Mouse (Mus musculus) liver, embryonic 15.5 days (tissue): ENCODE measurements around the gene Wnk1. TPM values are rescaled to one million over a fixed set of nuclear protein-coding genes. Genes with fewer than 3 reads are reported as not detected.

Experiments
- ATAC-seq: fragments of 200-750 bp; cut with Nextera tagmentation; 2 replicates; pipeline ENCODE4 v1.8.0; 2017; ENCODE audit warnings: moderate number of reproducible peaks, mild to moderate bottlenecking, moderate library complexity; ENCODE audit not compliant: insufficient read depth
- H3K27ac ChIP-seq: fragments of 300-500 bp; sonication (generic); replicated peaks from 2 replicates; pipeline ENCODE4 v1.5.1; 2015; ENCODE audit warnings: mild to moderate bottlenecking, inconsistent platforms
- H3K27me3 ChIP-seq: fragments of 300-500 bp; sonication (generic); 2 replicates; pipeline ENCODE4 v1.6.1; 2015; ENCODE audit warnings: mild to moderate bottlenecking, inconsistent platforms
- H3K36me3 ChIP-seq: fragments of 300-500 bp; sonication (generic); replicated peaks from 2 replicates; pipeline ENCODE4 v1.6.1; 2015; ENCODE audit warnings: moderate library complexity, mild to moderate bottlenecking, inconsistent platforms
- H3K4me1 ChIP-seq: fragments of 300-500 bp; sonication (generic); replicated peaks from 2 replicates; pipeline ENCODE4 v1.6.1; 2015; ENCODE audit warnings: inconsistent platforms
- H3K4me2 ChIP-seq: fragments of 300-500 bp; sonication (generic); 2 replicates; pipeline ENCODE4 v1.6.1; 2015; ENCODE audit warnings: moderate library complexity, mild to moderate bottlenecking, inconsistent platforms
- H3K4me3 ChIP-seq: fragments of 300-500 bp; sonication (generic); replicated peaks from 2 replicates; pipeline ENCODE4 v1.5.1; 2015; ENCODE audit warnings: mild to moderate bottlenecking, inconsistent platforms
- H3K9ac ChIP-seq: fragments of 300-500 bp; sonication (generic); 2 replicates; pipeline ENCODE4 v1.6.1; 2015; ENCODE audit warnings: moderate library complexity, mild to moderate bottlenecking, inconsistent platforms
- H3K9me3 ChIP-seq: fragments of 300-500 bp; sonication (generic); replicated peaks from 2 replicates; pipeline ENCODE4 v1.6.1; 2016; ENCODE audit warnings: inconsistent platforms
- WGBS: fragments of 180-500 bp; shearing (Covaris S2); methylation state at CpG from one replicate; pipeline ENCODE4 v1.1.7; 2015; ENCODE audit warnings: mixed read lengths; ENCODE audit not compliant: insufficient replicate concordance; 5-methylcytosine and 5-hydroxymethylcytosine counted together
- polyA plus RNA-seq: library from polyadenylated mRNA; unstranded; fragments of >200 nt; fragmentation: Nextera tagmentation; extraction: Ambion mirVana; gene quantifications from 2 replicates; pipeline ENCODE4 v1.2.1, GENCODE M21; 2015

Wnk1 gene
- polyA plus RNA-seq, 1 experiment from 2014 or later, result 28.6 TPM

- H3K9ac ChIP-seq, result no peak overlapping the region
- 61% methylated on average over 2 of the region's 2 CpGs for WGBS
Observed at GRCm38 (mm10) chr6:120072630-120073029, 34.2 kb upstream of the Wnk1 start.

DNA sequence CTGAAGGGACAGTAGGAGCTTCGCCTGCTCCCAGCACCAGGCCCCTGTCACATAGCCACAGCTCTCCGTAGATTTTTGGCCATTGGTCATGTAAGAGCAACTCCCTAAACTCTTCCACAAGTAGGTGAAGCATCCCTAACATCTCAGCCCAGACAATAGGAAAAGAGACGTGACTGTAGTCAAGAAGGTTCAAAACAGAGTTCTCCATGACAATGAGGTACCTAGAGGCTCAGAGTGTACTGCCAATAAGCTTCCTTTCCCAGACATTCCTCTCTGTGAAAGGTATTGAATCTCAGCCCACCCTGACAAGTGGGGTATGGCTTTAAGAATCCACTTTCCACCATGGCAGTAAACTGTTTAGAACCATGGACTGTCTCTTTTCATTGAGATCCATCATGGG lies 31.1 kb upstream of the Wnk1 start:
- Histone ChIP-seq H3K4me1 (0 out of 2 replicates have a peak, but pooled peaks cover 3% of the 10 kb centered on the region), H3K9ac (no peak overlapping the region), H3K36me3 (no peaks in the 10 kb centered on the region), H3K27me3 (no peaks in the 10 kb centered on the region), H3K4me3 (no peak overlapping the region), H3K9me3 (no peaks in the 10 kb centered on the region), H3K27ac (no peak overlapping the region), H3K4me2 (no peak overlapping the region)
- 61% methylated on average over 3 of the region's 3 CpGs for WGBS
- no peak for ATAC-seq

More at GRCm38 (mm10) chr6:120072630-120073029, 34.2 kb upstream of the Wnk1 start:
- ATAC-seq, result no peak
- Histone ChIP-seq H3K27ac (no peak overlapping the region), H3K4me2 (no peak overlapping the region), H3K27me3 (no peaks in the 10 kb centered on the region), H3K4me3 (no peak overlapping the region), H3K9me3 (no peaks in the 10 kb centered on the region), H3K4me1 (peaks cover 11% of the 10 kb centered on the region), H3K36me3 (no peaks in the 10 kb centered on the region)

- Histone ChIP-seq H3K4me2 (no peak overlapping the region), H3K9me3 (no peaks in the 10 kb centered on the region), H3K4me3 (no peak overlapping the region), H3K27me3 (no peaks in the 10 kb centered on the region), H3K4me1 (0 out of 2 replicates have a peak, but pooled peaks cover 3% of the 10 kb centered on the region), H3K27ac (no peak overlapping the region), H3K9ac (no peak overlapping the region), H3K36me3 (no peaks in the 10 kb centered on the region)
- WGBS, result 27% methylated on average over 6 of the region's 6 CpGs
- no peak for ATAC-seq
Observed at GRCm38 (mm10) chr6:120065552-120066177, 27.2 kb upstream of the Wnk1 start.

GRCm38 (mm10) chr6:120064627-120065026 lies 26.2 kb upstream of the Wnk1 start:
- Histone ChIP-seq H3K9me3 (no peaks in the 10 kb centered on the region), H3K27me3 (no peaks in the 10 kb centered on the region), H3K27ac (no peak overlapping the region), H3K4me3 (no peak overlapping the region), H3K9ac (no peak overlapping the region), H3K4me2 (no peak overlapping the region), H3K36me3 (no peaks in the 10 kb centered on the region), H3K4me1 (0 out of 2 replicates have a peak, but pooled peaks cover 3% of the 10 kb centered on the region)
- ATAC-seq, result no peak
- 50% methylated on average over 2 of the region's 2 CpGs for WGBS

- no peak for ATAC-seq
- H3K9ac ChIP-seq, result no peak overlapping the region
- H3K4me3 ChIP-seq, result no peak overlapping the region
- no peaks in the 10 kb centered on the region for H3K36me3 ChIP-seq
- H3K27me3 ChIP-seq, result no peaks in the 10 kb centered on the region
- 0 out of 2 replicates have a peak, but pooled peaks cover 3% of the 10 kb centered on the region for H3K4me1 ChIP-seq
- WGBS, result 77% methylated on average over 5 of the region's 5 CpGs
- H3K9me3 ChIP-seq, result no peaks in the 10 kb centered on the region
- H3K27ac ChIP-seq, result no peak overlapping the region
- H3K4me2 ChIP-seq, result no peak overlapping the region
Observed at GRCm38 (mm10) chr6:120062934-120063333, 24.5 kb upstream of the Wnk1 start.

- no peaks in the 10 kb centered on the region for H3K27me3 ChIP-seq
- H3K36me3 ChIP-seq, result no peaks in the 10 kb centered on the region
- no peak overlapping the region for H3K4me3 ChIP-seq
- ATAC-seq, result no peak
- 0 out of 2 replicates have a peak overlapping the region, but pooled peaks have one; percentile 42 for H3K27ac ChIP-seq
- H3K9me3 ChIP-seq, result no peaks in the 10 kb centered on the region
- no peak overlapping the region for H3K4me2 ChIP-seq
- 31% methylated on average over 2 of the region's 2 CpGs for WGBS
- H3K4me1 ChIP-seq, result no peaks in the 10 kb centered on the region
- H3K9ac ChIP-seq, result no peak overlapping the region
Observed at GRCm38 (mm10) chr6:120055666-120056540, 17.4 kb upstream of the Wnk1 start.

DNA sequence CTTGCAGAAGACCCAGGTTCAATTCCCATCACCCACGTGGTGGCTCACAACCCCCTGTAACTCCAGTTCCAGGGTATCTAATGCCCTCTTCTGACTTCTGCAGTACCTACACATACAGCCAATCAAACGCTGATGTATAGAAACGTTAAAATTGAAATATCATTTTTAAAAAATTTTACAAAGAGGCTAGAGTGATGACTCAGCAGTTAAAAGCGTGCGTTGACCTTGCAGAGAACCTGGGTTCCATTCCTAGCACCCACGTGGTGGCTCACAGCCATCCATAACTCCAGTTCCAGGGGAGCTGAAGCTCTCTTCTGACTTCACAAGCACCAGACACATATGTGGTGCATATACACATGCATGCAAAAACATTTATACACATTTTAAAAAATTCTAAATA lies 15.9 kb upstream of the Wnk1 start:
- Histone ChIP-seq H3K4me3 (no peak overlapping the region), H3K27me3 (no peaks in the 10 kb centered on the region), H3K4me1 (no peaks in the 10 kb centered on the region), H3K9ac (no peak overlapping the region), H3K36me3 (no peaks in the 10 kb centered on the region), H3K27ac (no peak overlapping the region), H3K4me2 (no peak overlapping the region), H3K9me3 (no peaks in the 10 kb centered on the region)
- no peak for ATAC-seq
- WGBS, result 65% methylated on average over 6 of the region's 6 CpGs

- no peaks in the 10 kb centered on the region for H3K4me1 ChIP-seq
- WGBS, result 42% methylated on average over 7 of the region's 7 CpGs
Observed at GRCm38 (mm10) chr6:120047705-120048292, 9.3 kb upstream of the Wnk1 start.

DNA sequence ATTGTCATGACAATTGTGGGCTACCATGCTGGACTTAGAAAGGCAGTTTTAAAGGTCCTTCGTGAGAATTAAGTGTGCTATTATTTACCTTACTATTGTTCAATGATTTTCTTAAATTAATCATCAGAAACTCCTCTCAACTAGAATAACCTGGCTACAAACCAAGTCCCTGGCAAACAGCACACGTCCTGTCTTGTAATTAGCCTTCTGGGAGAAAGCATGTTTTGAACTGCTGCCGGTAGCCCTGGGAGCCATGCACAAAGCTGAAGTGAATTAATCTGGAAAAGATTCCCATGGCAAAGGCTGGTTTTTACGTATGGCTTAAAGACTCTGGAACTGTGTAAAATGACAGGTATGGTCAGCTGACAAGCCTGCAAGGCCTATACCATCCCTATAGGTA lies 6.9 kb upstream of the Wnk1 start:
- H3K4me2 ChIP-seq, result no peak overlapping the region
- H3K4me1 ChIP-seq, result no peaks in the 10 kb centered on the region; the same call in 1 of the 2 replicates
- H3K4me3 ChIP-seq, result no peak overlapping the region
- no peak overlapping the region for H3K9ac ChIP-seq
- no peaks in the 10 kb centered on the region for H3K36me3 ChIP-seq
- 74% methylated on average over 4 of the region's 4 CpGs for WGBS
- H3K27me3 ChIP-seq, result no peaks in the 10 kb centered on the region; the same call in 1 of the 2 replicates
- H3K27ac ChIP-seq, result no peak overlapping the region
- no peak for ATAC-seq
- H3K9me3 ChIP-seq, result no peaks in the 10 kb centered on the region

More at GRCm38 (mm10) chr6:120047705-120048292, 9.3 kb upstream of the Wnk1 start:
- no peak overlapping the region for H3K4me2 ChIP-seq
- H3K4me3 ChIP-seq, result no peak overlapping the region
- H3K27me3 ChIP-seq, result no peaks in the 10 kb centered on the region; the same call in 1 of the 2 replicates
- no peak overlapping the region for H3K9ac ChIP-seq
- H3K9me3 ChIP-seq, result no peaks in the 10 kb centered on the region
- no peak for ATAC-seq
- H3K27ac ChIP-seq, result no peak overlapping the region
- no peaks in the 10 kb centered on the region for H3K36me3 ChIP-seq

DNA sequence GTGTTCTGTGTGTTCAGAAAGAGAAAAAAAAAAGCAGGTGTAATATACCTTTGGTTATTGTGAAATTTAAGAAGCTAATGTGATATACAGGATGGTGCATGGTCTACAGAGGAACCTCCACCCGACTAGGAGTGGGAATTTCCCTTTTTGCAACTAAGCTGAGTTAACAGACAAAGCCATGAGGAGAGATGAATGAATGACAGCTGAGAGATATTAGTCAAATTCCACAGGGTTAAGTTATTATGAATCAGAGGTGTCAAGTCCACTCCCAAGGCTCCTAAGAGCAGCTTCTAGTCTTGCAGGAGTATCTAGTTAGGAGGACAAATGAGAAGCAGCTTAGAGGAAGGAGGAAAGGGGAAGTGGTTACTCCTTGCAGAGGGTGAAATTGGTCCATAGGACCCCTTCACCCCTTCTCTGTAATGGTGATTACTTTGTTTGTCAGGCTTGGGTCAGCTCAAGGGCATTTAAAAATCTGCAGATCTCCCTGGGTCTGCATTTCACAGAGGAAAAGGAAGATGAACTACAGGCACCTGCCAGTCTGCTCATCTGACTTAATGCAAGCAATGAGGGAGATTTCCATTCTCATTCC lies 4.3 kb upstream of the Wnk1 start:
- H3K9ac ChIP-seq, result no peak overlapping the region
- no peaks in the 10 kb centered on the region for H3K9me3 ChIP-seq
- no peaks in the 10 kb centered on the region for H3K36me3 ChIP-seq
- no peak overlapping the region for H3K4me3 ChIP-seq
- WGBS, result 13% methylated on average over 1 of the region's 1 CpGs
- no peaks in the 10 kb centered on the region; the same call in 1 of the 2 replicates for H3K27me3 ChIP-seq
- no peaks in the 10 kb centered on the region; the same call in 1 of the 2 replicates for H3K4me1 ChIP-seq
- no peak for ATAC-seq
- H3K27ac ChIP-seq, result 0 out of 2 replicates have a peak overlapping the region, but pooled peaks have one; percentile 14
- no peak overlapping the region for H3K4me2 ChIP-seq

DNA sequence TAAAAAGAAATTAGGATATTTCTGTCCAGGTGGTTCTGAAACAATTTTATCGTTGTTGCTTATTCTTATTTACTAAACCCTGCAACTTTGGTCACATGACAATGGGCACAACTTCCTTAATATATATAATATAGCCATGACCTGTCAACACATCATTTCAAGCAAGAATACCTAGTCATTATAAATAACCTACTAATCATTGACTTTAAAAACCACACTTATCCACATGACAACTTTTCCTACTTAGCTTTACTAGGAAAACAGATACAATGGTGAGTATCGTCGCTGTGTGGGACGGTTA lies 2.0 kb upstream of the Wnk1 start:
- Histone ChIP-seq H3K27me3 (no peaks in the 10 kb centered on the region; the same call in 1 of the 2 replicates), H3K4me1 (peaks cover 4% of the 10 kb centered on the region), H3K27ac (no peak overlapping the region), H3K9me3 (no peaks in the 10 kb centered on the region), H3K36me3 (0 out of 2 replicates have a peak, but pooled peaks cover 2% of the 10 kb centered on the region), H3K9ac (no peak overlapping the region), H3K4me2 (peak overlapping the region; percentile 19; the same call in 1 of the 2 replicates), H3K4me3 (no peak overlapping the region)
- WGBS, result 85% methylated on average over 4 of the region's 4 CpGs
- no peak for ATAC-seq
